Mouse (Mus musculus): ENCODE measurements around the gene Nfib. TPM values are rescaled to one million over a fixed set of nuclear protein-coding genes. Genes with fewer than 3 reads are reported as not detected.

The Nfib gene
- polyA plus RNA-seq, 1 experiment from 2014 or later = 72.0 TPM

- Histone ChIP-seq H3K4me1 (ENCODE audit: control insufficient read depth, insufficient read depth, low read length) (peaks cover 5% of the 10 kb centered on the region; the same call in 1 of the 2 replicates), H3K9me3 (ENCODE audit: control insufficient read depth, low read length) (no peaks in the 10 kb centered on the region)
- no peak for ATAC-seq (ENCODE audit: low FRiP score, low TSS enrichment)
These were observed 345.5 kb downstream of the Nfib start for GRCm38 (mm10) chr4:82360081-82360511.

GRCm38 (mm10) chr4:82359110-82359509 is 346.4 kb downstream of the Nfib start:
- peaks cover 5% of the 10 kb centered on the region; the same call in 1 of the 2 replicates for H3K4me1 ChIP-seq (ENCODE audit: control insufficient read depth, insufficient read depth, low read length)
- H3K9ac ChIP-seq (replicated peaks; ENCODE audit: low read length) = no peak overlapping the region
- H3K9me3 ChIP-seq (ENCODE audit: control insufficient read depth, low read length) = no peaks in the 10 kb centered on the region
- ATAC-seq (ENCODE audit: low FRiP score, low TSS enrichment) (no peak), DNase-seq (no peak)
- no peaks in the 10 kb centered on the region for H3K36me3 ChIP-seq (ENCODE audit: control insufficient read depth, insufficient read depth, low read length)
- no peak overlapping the region for H3K27ac ChIP-seq (replicated peaks; ENCODE audit: low read depth, low read length)
- no peak overlapping the region for H3K4me2 ChIP-seq (ENCODE audit: low read length)
- no peak overlapping the region for H3K4me3 ChIP-seq (replicated peaks; ENCODE audit: low read depth, low read length)
- no peaks in the 10 kb centered on the region for H3K27me3 ChIP-seq (ENCODE audit: control insufficient read depth, insufficient read depth, low read length)
- WGBS = 95% methylated on average over 3 of the region's 3 CpGs

More at GRCm38 (mm10) chr4:82360081-82360511, 345.5 kb downstream of the Nfib start:
- no peak for DNase-seq
- Histone ChIP-seq H3K4me3 (replicated peaks; ENCODE audit: low read depth, low read length) (no peak overlapping the region), H3K27me3 (ENCODE audit: control insufficient read depth, insufficient read depth, low read length) (no peaks in the 10 kb centered on the region), H3K27ac (replicated peaks; ENCODE audit: low read depth, low read length) (no peak overlapping the region), H3K36me3 (ENCODE audit: control insufficient read depth, insufficient read depth, low read length) (no peaks in the 10 kb centered on the region), H3K9ac (replicated peaks; ENCODE audit: low read length) (no peak overlapping the region), H3K4me2 (ENCODE audit: low read length) (no peak overlapping the region)
- WGBS = 33% methylated on average over 4 of the region's 4 CpGs

GRCm38 (mm10) chr4:82349006-82349405 is 356.5 kb downstream of the Nfib start:
- peaks cover 8% of the 10 kb centered on the region; the same call in 1 of the 2 replicates for H3K36me3 ChIP-seq (ENCODE audit: control insufficient read depth, insufficient read depth, low read length)
- H3K9me3 ChIP-seq (ENCODE audit: control insufficient read depth, low read length) = no peaks in the 10 kb centered on the region
- DNase-seq (no peak), ATAC-seq (ENCODE audit: low FRiP score, low TSS enrichment) (no peak)
- H3K27me3 ChIP-seq (ENCODE audit: control insufficient read depth, insufficient read depth, low read length) = no peaks in the 10 kb centered on the region
- 86% methylated on average over 1 of the region's 1 CpGs for WGBS
- H3K9ac ChIP-seq (replicated peaks; ENCODE audit: low read length) = no peak overlapping the region
- no peak overlapping the region for H3K4me2 ChIP-seq (ENCODE audit: low read length)
- peaks cover 7% of the 10 kb centered on the region; the same call in 1 of the 2 replicates for H3K4me1 ChIP-seq (ENCODE audit: control insufficient read depth, insufficient read depth, low read length)
- no peak overlapping the region for H3K27ac ChIP-seq (replicated peaks; ENCODE audit: low read depth, low read length)
- no peak overlapping the region for H3K4me3 ChIP-seq (replicated peaks; ENCODE audit: low read depth, low read length)

- Histone ChIP-seq H3K4me1 (ENCODE audit: control insufficient read depth, insufficient read depth, low read length) (peaks cover 7% of the 10 kb centered on the region; the same call in 1 of the 2 replicates), H3K4me3 (replicated peaks; ENCODE audit: low read depth, low read length) (no peak overlapping the region), H3K9ac (replicated peaks; ENCODE audit: low read length) (no peak overlapping the region), H3K9me3 (ENCODE audit: control insufficient read depth, low read length) (no peaks in the 10 kb centered on the region), H3K36me3 (ENCODE audit: control insufficient read depth, insufficient read depth, low read length) (peaks cover 3% of the 10 kb centered on the region; the same call in 1 of the 2 replicates), H3K27ac (replicated peaks; ENCODE audit: low read depth, low read length) (peak overlapping the region; percentile 37; the same call in 1 of the 2 replicates), H3K4me2 (ENCODE audit: low read length) (peak overlapping the region; percentile 19; the same call in 1 of the 2 replicates), H3K27me3 (ENCODE audit: control insufficient read depth, insufficient read depth, low read length) (no peaks in the 10 kb centered on the region)
- ATAC-seq (ENCODE audit: low FRiP score, low TSS enrichment) (peak; percentile 83), DNase-seq (peak; percentile 85)
- 4% methylated on average over 4 of the region's 4 CpGs for WGBS
These were observed 360.8 kb downstream of the Nfib start for GRCm38 (mm10) chr4:82344787-82345186.

GRCm38 (mm10) chr4:82344224-82344623 is 361.3 kb downstream of the Nfib start:
- WGBS = 43% methylated on average over 6 of the region's 6 CpGs
- no peaks in the 10 kb centered on the region for H3K9me3 ChIP-seq (ENCODE audit: control insufficient read depth, low read length)
- H3K4me1 ChIP-seq (ENCODE audit: control insufficient read depth, insufficient read depth, low read length) = peaks cover 7% of the 10 kb centered on the region; the same call in 1 of the 2 replicates
- no peak overlapping the region for H3K9ac ChIP-seq (replicated peaks; ENCODE audit: low read length)
- no peak overlapping the region for H3K4me3 ChIP-seq (replicated peaks; ENCODE audit: low read depth, low read length)
- H3K36me3 ChIP-seq (ENCODE audit: control insufficient read depth, insufficient read depth, low read length) = 0 out of 2 replicates have a peak, but pooled peaks cover 2% of the 10 kb centered on the region
- H3K27me3 ChIP-seq (ENCODE audit: control insufficient read depth, insufficient read depth, low read length) = no peaks in the 10 kb centered on the region
- 0 out of 2 replicates have a peak overlapping the region, but pooled peaks have one; percentile 37 for H3K27ac ChIP-seq (replicated peaks; ENCODE audit: low read depth, low read length)
- 0 out of 2 replicates have a peak, but pooled peaks have one; percentile 11 for ATAC-seq (ENCODE audit: low FRiP score, low TSS enrichment)
- no peak for DNase-seq
- peak overlapping the region; percentile 19; the same call in 1 of the 2 replicates for H3K4me2 ChIP-seq (ENCODE audit: low read length)

- Histone ChIP-seq H3K4me1 (ENCODE audit: control insufficient read depth, insufficient read depth, low read length) (no peaks in the 10 kb centered on the region), H3K9ac (replicated peaks; ENCODE audit: low read length) (no peak overlapping the region), H3K27ac (replicated peaks; ENCODE audit: low read depth, low read length) (no peak overlapping the region), H3K27me3 (ENCODE audit: control insufficient read depth, insufficient read depth, low read length) (no peaks in the 10 kb centered on the region), H3K9me3 (ENCODE audit: control insufficient read depth, low read length) (no peaks in the 10 kb centered on the region), H3K4me2 (ENCODE audit: low read length) (no peak overlapping the region), H3K4me3 (replicated peaks; ENCODE audit: low read depth, low read length) (no peak overlapping the region), H3K36me3 (ENCODE audit: control insufficient read depth, insufficient read depth, low read length) (no peaks in the 10 kb centered on the region)
- DNase-seq (no peak), ATAC-seq (ENCODE audit: low FRiP score, low TSS enrichment) (no peak)
- WGBS = 80% methylated on average over 6 of the region's 6 CpGs
These were observed 366.6 kb downstream of the Nfib start for GRCm38 (mm10) chr4:82338930-82339329.

- Histone ChIP-seq H3K4me1 (ENCODE audit: control insufficient read depth, insufficient read depth, low read length) (no peaks in the 10 kb centered on the region), H3K9ac (replicated peaks; ENCODE audit: low read length) (no peak overlapping the region), H3K9me3 (ENCODE audit: control insufficient read depth, low read length) (no peaks in the 10 kb centered on the region), H3K4me3 (replicated peaks; ENCODE audit: low read depth, low read length) (no peak overlapping the region), H3K36me3 (ENCODE audit: control insufficient read depth, insufficient read depth, low read length) (no peaks in the 10 kb centered on the region), H3K27ac (replicated peaks; ENCODE audit: low read depth, low read length) (no peak overlapping the region), H3K4me2 (ENCODE audit: low read length) (no peak overlapping the region), H3K27me3 (ENCODE audit: control insufficient read depth, insufficient read depth, low read length) (no peaks in the 10 kb centered on the region)
- ATAC-seq (ENCODE audit: low FRiP score, low TSS enrichment) = no peak
- 83% methylated on average over 3 of the region's 3 CpGs for WGBS
- DNase-seq = no peak
These were observed 367.1 kb downstream of the Nfib start for GRCm38 (mm10) chr4:82338481-82338880.

GRCm38 (mm10) chr4:82336951-82337381 is 368.6 kb downstream of the Nfib start:
- DNase-seq = peak; percentile 32
- 55% methylated on average over 11 of the region's 11 CpGs for WGBS
- H3K9ac ChIP-seq (replicated peaks; ENCODE audit: low read length) = no peak overlapping the region

GRCm38 (mm10) chr4:82335266-82335865 is 370.2 kb downstream of the Nfib start:
- WGBS = 60% methylated on average over 4 of the region's 4 CpGs
- Histone ChIP-seq H3K9me3 (ENCODE audit: control insufficient read depth, low read length) (no peaks in the 10 kb centered on the region), H3K27ac (replicated peaks; ENCODE audit: low read depth, low read length) (no peak overlapping the region), H3K4me2 (ENCODE audit: low read length) (no peak overlapping the region), H3K4me3 (replicated peaks; ENCODE audit: low read depth, low read length) (no peak overlapping the region), H3K4me1 (ENCODE audit: control insufficient read depth, insufficient read depth, low read length) (no peaks in the 10 kb centered on the region), H3K9ac (replicated peaks; ENCODE audit: low read length) (no peak overlapping the region), H3K36me3 (ENCODE audit: control insufficient read depth, insufficient read depth, low read length) (no peaks in the 10 kb centered on the region), H3K27me3 (ENCODE audit: control insufficient read depth, insufficient read depth, low read length) (no peaks in the 10 kb centered on the region)
- DNase-seq (no peak), ATAC-seq (ENCODE audit: low FRiP score, low TSS enrichment) (no peak)

More at GRCm38 (mm10) chr4:82336951-82337381, 368.6 kb downstream of the Nfib start:
- H3K27me3 ChIP-seq (ENCODE audit: control insufficient read depth, insufficient read depth, low read length) = no peaks in the 10 kb centered on the region
- H3K4me3 ChIP-seq (replicated peaks; ENCODE audit: low read depth, low read length) = no peak overlapping the region
- no peak overlapping the region for H3K4me2 ChIP-seq (ENCODE audit: low read length)
- H3K4me1 ChIP-seq (ENCODE audit: control insufficient read depth, insufficient read depth, low read length) = no peaks in the 10 kb centered on the region
- H3K27ac ChIP-seq (replicated peaks; ENCODE audit: low read depth, low read length) = no peak overlapping the region
- H3K9me3 ChIP-seq (ENCODE audit: control insufficient read depth, low read length) = no peaks in the 10 kb centered on the region
- H3K36me3 ChIP-seq (ENCODE audit: control insufficient read depth, insufficient read depth, low read length) = no peaks in the 10 kb centered on the region
- no peak for ATAC-seq (ENCODE audit: low FRiP score, low TSS enrichment)
